Mouse (Mus musculus) R1 (cell line): ENCODE results near the gene Srpk1.

Source experiments
- DNase-seq: peaks from one replicate; pipeline ENCODE4 v3.0.0-alpha.2; 2018; ENCODE audit warnings: low read depth, low spot score

Srpk1 gene

GRCm38 (mm10) chr17:28615332-28615731 is 7.2 kb downstream of the Srpk1 start:
- DNase-seq, result peak; percentile 51

- DNase-seq, result no peak
Observed at GRCm38 (mm10) chr17:28613096-28613495, 9.4 kb downstream of the Srpk1 start.

GRCm38 (mm10) chr17:28612603-28613002 is 9.9 kb downstream of the Srpk1 start:
- no peak for DNase-seq

- no peak for DNase-seq
Observed at GRCm38 (mm10) chr17:28609543-28609942, 13.0 kb downstream of the Srpk1 start.

- DNase-seq, result no peak
Observed at GRCm38 (mm10) chr17:28601557-28602250, 20.8 kb downstream of the Srpk1 start.

GRCm38 (mm10) chr17:28600780-28601179 is 21.7 kb downstream of the Srpk1 start:
- no peak for DNase-seq

GRCm38 (mm10) chr17:28593965-28594364 is 28.5 kb downstream of the Srpk1 start:
- DNase-seq, result peak; percentile 97

- peak; percentile 94 for DNase-seq
Observed at GRCm38 (mm10) chr17:28592998-28593397, 29.5 kb downstream of the Srpk1 start.

GRCm38 (mm10) chr17:28591476-28591875 is 31.0 kb downstream of the Srpk1 start:
- DNase-seq, result no peak

- peak; percentile 76 for DNase-seq
Observed at GRCm38 (mm10) chr17:28590596-28590995, 31.9 kb downstream of the Srpk1 start.

- DNase-seq, result no peak
Observed at GRCm38 (mm10) chr17:28588591-28588990, 33.9 kb downstream of the Srpk1 start.

GRCm38 (mm10) chr17:28586509-28586908 is 36.0 kb downstream of the Srpk1 start:
- no peak for DNase-seq

- DNase-seq, result peak; percentile 38
Observed at GRCm38 (mm10) chr17:28581056-28581455, 41.5 kb downstream of the Srpk1 start.

GRCm38 (mm10) chr17:28580396-28580795 is 42.1 kb downstream of the Srpk1 start:
- DNase-seq, result peak; percentile 83

GRCm38 (mm10) chr17:28575244-28576125 is 47.0 kb downstream of the Srpk1 start, which contains the start of gene Lhfpl5:
Lhfpl5 (plus strand) TSS chr17:28575641.
- DNase-seq, result peak; percentile 77

- DNase-seq, result no peak
Observed at GRCm38 (mm10) chr17:28572941-28573340, 49.6 kb downstream of the Srpk1 start.

- no peak for DNase-seq
Observed at GRCm38 (mm10) chr17:28572521-28572920, 50.0 kb downstream of the Srpk1 start.

GRCm38 (mm10) chr17:28571868-28572267 is 50.6 kb downstream of the Srpk1 start:
- peak; percentile 58 for DNase-seq

GRCm38 (mm10) chr17:28567541-28567940 is 55.0 kb downstream of the Srpk1 start:
- peak; percentile 64 for DNase-seq

GRCm38 (mm10) chr17:28565181-28565580 is 57.3 kb downstream of the Srpk1 start:
- no peak for DNase-seq

GRCm38 (mm10) chr17:28561613-28562012 is 60.9 kb downstream of the Srpk1 start:
- no peak for DNase-seq

GRCm38 (mm10) chr17:28560598-28560997 is 61.9 kb downstream of the Srpk1 start, which contains the start of gene Clps:
Clps (minus strand) TSS chr17:28560766.
- no peak for DNase-seq

GRCm38 (mm10) chr17:28557772-28558171 is 64.7 kb downstream of the Srpk1 start:
- DNase-seq, result no peak
